Mouse (Mus musculus) MEL (cell line): ENCODE results near the gene Plk3. TPM values are rescaled to one million over a fixed set of nuclear protein-coding genes. Genes with fewer than 3 reads are reported as not detected.
A peak's percentile ranks its signal among the peaks of the same experiment; 100 is the strongest.

ENCODE experiments used
- DNase-seq: peaks from one replicate; pipeline ENCODE4 v3.0.0; 2011; ENCODE audit warnings: low read depth, low spot score
- H3K27ac ChIP-seq: 2 replicates; pipeline ENCODE4 v1.5.1; 2012; ENCODE audit warnings: low read depth, mild to moderate bottlenecking, control low read depth, low read length, moderate library complexity; ENCODE audit not compliant: control insufficient read depth
- H3K27me3 ChIP-seq, 2 experiments: fragments of 150-350 bp in 1 of 2; sonication (generic) in 1 of 2; 2 replicates each; pipeline ENCODE4 v1.6.1; 2012; ENCODE audit warnings: low read length in 2 of 2, mild to moderate bottlenecking in 2 of 2, improper control_type of control experiment in 1 of 2, moderate library complexity in 1 of 2; ENCODE audit not compliant: insufficient read depth in 2 of 2, control insufficient read depth in 1 of 2
- H3K36me3 ChIP-seq, 2 experiments: 2 replicates each; pipeline ENCODE4 v1.6.1; 2012 to 2014; ENCODE audit warnings: low read length in 2 of 2, improper control_type of control experiment in 1 of 2, inconsistent platforms in 1 of 2, mild to moderate bottlenecking in 1 of 2; ENCODE audit not compliant: insufficient read depth in 2 of 2, control insufficient read depth in 1 of 2
- H3K4me1 ChIP-seq, 2 experiments: fragments of 150-350 bp in 1 of 2; sonication (generic) in 1 of 2; 2 replicates each; pipeline ENCODE4 v1.6.1; 2012; ENCODE audit warnings: low read length in 2 of 2, improper control_type of control experiment in 1 of 2, mild to moderate bottlenecking in 1 of 2; ENCODE audit not compliant: insufficient read depth in 2 of 2, control insufficient read depth in 1 of 2
- H3K4me3 ChIP-seq, 2 experiments: fragments of 150-350 bp in 1 of 2; sonication (generic) in 1 of 2; 2 replicates each; pipeline ENCODE4 v1.5.1; 2012; ENCODE audit warnings: low read depth in 2 of 2, low read length in 2 of 2, mild to moderate bottlenecking in 2 of 2, moderate library complexity in 2 of 2, control low read depth in 1 of 2, improper control_type of control experiment in 1 of 2; ENCODE audit not compliant: control insufficient read depth in 1 of 2, insufficient read depth in 1 of 2
- H3K79me2 ChIP-seq: 2 replicates; pipeline ENCODE4 v1.6.1; 2012; ENCODE audit warnings: mild to moderate bottlenecking, low read length, moderate library complexity; ENCODE audit not compliant: control insufficient read depth, poor library complexity, insufficient read depth
- H3K9ac ChIP-seq: 2 replicates; pipeline ENCODE4 v1.6.1; 2012; ENCODE audit warnings: low read depth, mild to moderate bottlenecking, control low read depth, low read length, moderate library complexity; ENCODE audit not compliant: control insufficient read depth, poor library complexity, severe bottlenecking
- H3K9me3 ChIP-seq: fragments of 150-350 bp; sonication (generic); replicated peaks from 2 replicates; pipeline ENCODE4 v1.6.1; 2012; ENCODE audit warnings: mild to moderate bottlenecking, low read length, improper control_type of control experiment, moderate library complexity; ENCODE audit not compliant: insufficient read depth
- BHLHE40 ChIP-seq: IDR thresholded peaks from 2 replicates; pipeline ENCODE4 v1.6.1; 2012; ENCODE audit warnings: low read depth, mild to moderate bottlenecking, inconsistent platforms, low read length, improper control_type of control experiment, borderline replicate concordance
- CHD1 ChIP-seq: IDR thresholded peaks from 2 replicates; pipeline ENCODE4 v1.6.1; 2012; ENCODE audit warnings: low read depth, mild to moderate bottlenecking, inconsistent platforms, low read length, improper control_type of control experiment
- CTCF ChIP-seq, 3 experiments: IDR thresholded peaks in 2 of 3; conservative IDR thresholded peaks in 1 of 3; 2 replicates each; pipeline ENCODE4 v1.5.1; 2011 to 2012; ENCODE audit warnings: low read length in 3 of 3, low read depth in 2 of 3, mild to moderate bottlenecking in 2 of 3, improper control_type of control experiment in 1 of 3, inconsistent platforms in 1 of 3, mixed read lengths in 1 of 3, moderate library complexity in 1 of 3; ENCODE audit not compliant: control insufficient read depth in 1 of 3, insufficient read depth in 1 of 3, poor library complexity in 1 of 3, severe bottlenecking in 1 of 3
- E2F4 ChIP-seq: IDR thresholded peaks from 2 replicates; pipeline ENCODE4 v1.6.1; 2011; ENCODE audit warnings: low read depth, low read length, improper control_type of control experiment, borderline replicate concordance
- EP300 ChIP-seq, 2 experiments: IDR thresholded peaks; 2 replicates each; pipeline ENCODE4 v1.6.1; 2011; ENCODE audit warnings: improper control_type of control experiment in 2 of 2, low read length in 2 of 2, low read depth in 1 of 2, mild to moderate bottlenecking in 1 of 2
- GATA1 ChIP-seq: IDR thresholded peaks from 2 replicates; pipeline ENCODE4 v1.6.1; 2011; ENCODE audit warnings: low read depth, low read length, improper control_type of control experiment
- MYB ChIP-seq: IDR thresholded peaks from 2 replicates; pipeline ENCODE4 v1.6.1; 2011; ENCODE audit warnings: mild to moderate bottlenecking, low read depth, low read length, improper control_type of control experiment
- TAL1 ChIP-seq: IDR thresholded peaks from 2 replicates; pipeline ENCODE4 v1.6.1; 2012; ENCODE audit warnings: mild to moderate bottlenecking, inconsistent platforms, low read length, moderate library complexity, mixed read lengths
- TBP ChIP-seq: IDR thresholded peaks from 2 replicates; pipeline ENCODE4 v1.8.0; 2011; ENCODE audit warnings: low read depth, low read length, improper control_type of control experiment
- TCF12 ChIP-seq: IDR thresholded peaks from 2 replicates; pipeline ENCODE4 v1.6.1; 2014; ENCODE audit warnings: low read depth, mild to moderate bottlenecking, inconsistent platforms, low read length, improper control_type of control experiment, moderate library complexity
- USF1 ChIP-seq: IDR thresholded peaks from 2 replicates; pipeline ENCODE4 v1.6.1; 2014; ENCODE audit warnings: low read depth, mild to moderate bottlenecking, inconsistent platforms, low read length, improper control_type of control experiment, moderate library complexity
- ZKSCAN1 ChIP-seq: IDR thresholded peaks from 2 replicates; pipeline ENCODE4 v1.6.1; 2012; ENCODE audit warnings: low read depth, mild to moderate bottlenecking, inconsistent platforms, low read length, improper control_type of control experiment, moderate library complexity
- polyA plus RNA-seq, 2 experiments: library from polyadenylated mRNA; stranded (reverse) in 1 of 2; unstranded in 1 of 2; fragments of >175 nt in 1 of 2; fragments of >200 nt in 1 of 2; gene quantifications; 2 replicates each; pipeline versions ENCODE4 v1.2.1 to v1.2.4; 2012; ENCODE audit warnings: low replicate concordance in 2 of 2, low read depth in 1 of 2; ENCODE audit not compliant: insufficient read length in 2 of 2, insufficient read depth in 1 of 2, missing spikeins in 1 of 2
- total RNA-seq: library from RNA; depleted of rRNA; stranded (reverse); fragments of 300-350 nt; gene quantifications from 2 replicates; pipeline ENCODE4 v1.2.3, GENCODE M21; 2012

Plk3 gene
- total and polyA plus RNA-seq, 3 experiments: 5.3 to 13.8 TPM; not detected in 1

DNA sequence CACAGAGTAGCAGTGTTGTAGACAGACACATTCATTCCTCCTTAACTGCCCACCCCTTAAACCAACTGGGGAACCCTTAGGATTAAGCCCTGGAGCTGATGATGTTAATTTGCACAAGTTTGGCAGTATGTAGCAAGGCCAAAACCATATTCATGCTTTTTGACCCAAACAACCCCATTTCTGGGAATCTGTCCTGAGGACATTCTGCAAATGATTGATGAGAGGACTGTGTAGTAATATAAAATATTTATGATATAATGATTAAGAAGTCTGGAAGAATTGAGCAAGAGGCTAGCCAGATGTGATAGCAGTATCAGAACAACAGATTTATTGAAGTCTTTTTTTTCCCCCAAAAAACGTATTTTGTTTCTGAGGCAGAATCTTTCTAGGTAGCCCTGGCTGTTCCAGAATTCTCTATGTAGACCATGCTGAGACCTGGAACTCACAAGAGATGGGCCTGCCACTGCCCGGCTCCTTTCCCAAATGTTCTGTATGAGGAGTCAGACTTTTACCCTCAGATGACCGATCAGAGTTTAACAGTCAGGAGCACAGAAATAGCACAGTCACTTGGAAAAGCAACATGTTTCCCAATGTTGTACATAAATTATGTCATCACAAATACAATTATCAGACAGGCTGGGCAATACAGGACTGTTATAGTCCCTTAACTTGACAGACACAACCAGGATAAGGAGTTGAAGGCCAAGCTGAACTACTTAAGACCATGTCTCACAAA, 39.0 kb downstream of the Plk3 start:
- DNase-seq: no peak
- H3K27me3 ChIP-seq: peaks cover 2 to 9% of the 10 kb centered on the region in 2 experiments
- no peak overlapping the region for H3K27ac ChIP-seq

DNA sequence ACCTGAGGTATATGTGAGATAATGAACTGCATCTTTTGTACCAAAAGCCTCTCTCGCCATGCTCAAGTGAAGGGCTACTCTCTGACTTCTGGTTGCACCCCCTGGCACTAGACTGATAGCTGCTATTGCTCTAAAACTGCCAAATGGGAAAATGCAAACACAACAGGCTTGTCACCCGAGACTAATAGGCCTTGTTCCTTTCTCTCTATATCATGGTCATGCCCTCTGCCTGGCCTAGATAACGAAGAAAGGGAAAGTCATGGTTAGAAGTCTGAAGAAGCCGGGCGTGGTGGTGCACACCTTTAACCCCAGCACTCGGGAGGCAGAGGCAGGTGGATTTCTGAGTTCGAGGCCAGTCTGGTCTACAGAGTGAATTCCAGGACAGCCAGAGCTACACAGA, 43.2 kb downstream of the Plk3 start:
- peaks cover 0 to 10% of the 10 kb centered on the region in 2 experiments; a peak in 2 of 4 replicates for H3K36me3 ChIP-seq
- H3K27me3 ChIP-seq: peaks cover 0 to 1% of the 10 kb centered on the region in 2 experiments; a peak in 2 of 4 replicates
- H3K79me2 ChIP-seq: no peaks in the 10 kb centered on the region
- H3K9me3 ChIP-seq: no peaks in the 10 kb centered on the region
- no peak overlapping the region for H3K27ac ChIP-seq
- no peak overlapping the region for H3K4me3 ChIP-seq
- TF ChIP-seq GATA1 (peak; percentile 65), MYB (no peak), TAL1 (peak; percentile 49), EP300 (IDR thresholded peaks at IDR 0.05; ENCODE audit: low read depth in 1 of 2, low read length in 2 of 2) (peak; percentile 43 to 57), TCF12 (peak; percentile 38; the same call in 1 of the 2 replicates), CHD1 (no peak)
- no peak overlapping the region for H3K9ac ChIP-seq
- peaks cover 0 to 9% of the 10 kb centered on the region in 2 experiments; a peak in 2 of 4 replicates for H3K4me1 ChIP-seq
- peak; percentile 67 for DNase-seq

More for the DNA sequence above, 39.0 kb downstream of the Plk3 start:
- H3K4me1 ChIP-seq: peaks cover 0 to 9% of the 10 kb centered on the region in 2 experiments; a peak in 2 of 4 replicates
- peaks cover 0 to 6% of the 10 kb centered on the region in 2 experiments; a peak in 2 of 4 replicates for H3K36me3 ChIP-seq
- H3K4me3 ChIP-seq: no peak overlapping the region
- TF ChIP-seq ZKSCAN1 (no peak), BHLHE40 (no peak), CHD1 (no peak), TBP (no peak), E2F4 (no peak), USF1 (no peak), CTCF (IDR thresholded peaks at IDR 0.05 in 2 of 3, conservative IDR thresholded peaks at IDR 0.05 in 1 of 3; ENCODE audit: control insufficient read depth in 1 of 3, insufficient read depth in 1 of 3, low read depth in 2 of 3, low read length in 3 of 3, poor library complexity in 1 of 3, severe bottlenecking in 1 of 3) (no peak)
- H3K9ac ChIP-seq: no peak overlapping the region
- H3K9me3 ChIP-seq: no peaks in the 10 kb centered on the region
- H3K79me2 ChIP-seq: no peaks in the 10 kb centered on the region
